Mouse (Mus musculus) neural tube, embryonic 14.5 days (tissue): ENCODE data around the gene Clrn2. TPM values are rescaled to one million over a fixed set of nuclear protein-coding genes. Genes with fewer than 3 reads are reported as not detected.

Experiments
- ATAC-seq: fragments of 200-750 bp; cut with Nextera tagmentation; 2 replicates; pipeline ENCODE4 v1.8.0; 2017; ENCODE audit warnings: low read depth, mild to moderate bottlenecking, moderate TSS enrichment, moderate library complexity
- H3K27ac ChIP-seq: fragments of 300-500 bp; sonication (generic); 2 replicates; pipeline ENCODE4 v1.5.1; 2014; ENCODE audit warnings: low read depth, mild to moderate bottlenecking, control low read depth, low read length, moderate library complexity, mixed read lengths
- H3K27me3 ChIP-seq: fragments of 300-500 bp; sonication (generic); 2 replicates; pipeline ENCODE4 v1.6.1; 2014; ENCODE audit warnings: low read length; ENCODE audit not compliant: control insufficient read depth, insufficient read depth
- H3K36me3 ChIP-seq: fragments of 300-500 bp; sonication (generic); 2 replicates; pipeline ENCODE4 v1.6.1; 2014; ENCODE audit warnings: low read length, mixed read lengths; ENCODE audit not compliant: control insufficient read depth, insufficient read depth
- H3K4me1 ChIP-seq: fragments of 300-500 bp; sonication (generic); 2 replicates; pipeline ENCODE4 v1.6.1; 2014; ENCODE audit warnings: low read length; ENCODE audit not compliant: control insufficient read depth, insufficient read depth
- H3K4me2 ChIP-seq: fragments of 300-500 bp; sonication (generic); 2 replicates; pipeline ENCODE4 v1.6.1; 2014; ENCODE audit warnings: mild to moderate bottlenecking, low read depth, low read length, control low read depth
- H3K4me3 ChIP-seq: fragments of 300-500 bp; sonication (generic); 2 replicates; pipeline ENCODE4 v1.5.1; 2014; ENCODE audit warnings: low read depth, low read length, control low read depth, mixed read lengths
- H3K9ac ChIP-seq: fragments of 300-500 bp; sonication (generic); replicated peaks from 2 replicates; pipeline ENCODE4 v1.6.1; 2014; ENCODE audit warnings: low read depth, mild to moderate bottlenecking, control low read depth, low read length, mixed read lengths
- H3K9me3 ChIP-seq: fragments of 300-500 bp; sonication (generic); 2 replicates; pipeline ENCODE4 v1.6.1; 2016; ENCODE audit warnings: low read length; ENCODE audit not compliant: control insufficient read depth
- WGBS: fragments of 180-500 bp; shearing (Covaris S2); extraction: QIAGEN DNeasy Blood & Tissue Kit; methylation state at CpG from one replicate; pipeline ENCODE4 v1.1.7; 2014; 5-methylcytosine and 5-hydroxymethylcytosine counted together
- polyA plus RNA-seq: library from polyadenylated mRNA; unstranded; fragments of >200 nt; fragmentation: Nextera tagmentation; extraction: Ambion mirVana; gene quantifications from 2 replicates; pipeline ENCODE4 v1.2.1, GENCODE M21; 2014

The Clrn2 gene
- polyA plus RNA-seq, 1 experiment from 2014 or later: not detected

GRCm38 (mm10) chr5:45448676-45449075, 4.9 kb upstream of the Clrn2 start:
- WGBS: 20% methylated on average over 5 of the region's 5 CpGs
- no peaks in the 10 kb centered on the region for H3K9me3 ChIP-seq
- H3K4me3 ChIP-seq: peak overlapping the region; percentile 69; the same call in 1 of the 2 replicates
- H3K36me3 ChIP-seq: no peaks in the 10 kb centered on the region
- no peak for ATAC-seq
- H3K27me3 ChIP-seq: no peaks in the 10 kb centered on the region
- H3K9ac ChIP-seq: peak overlapping the region; percentile 32; the same call in 1 of the 2 replicates
- H3K4me1 ChIP-seq: peaks cover 6% of the 10 kb centered on the region; the same call in 1 of the 2 replicates
- H3K4me2 ChIP-seq: peak overlapping the region; percentile 82; the same call in 1 of the 2 replicates
- H3K27ac ChIP-seq: no peak overlapping the region

- no peaks in the 10 kb centered on the region for H3K9me3 ChIP-seq
- 1% methylated on average over 8 of the region's 8 CpGs for WGBS
These were observed 4.3 kb upstream of the Clrn2 start for GRCm38 (mm10) chr5:45449206-45449605.

GRCm38 (mm10) chr5:45449831-45450716, 3.5 kb upstream of the Clrn2 start, which contains the start of gene Qdpr:
Gene Qdpr, minus strand, starts transcription at chr5:45450236.
- peak; percentile 99 for ATAC-seq
- Histone ChIP-seq H3K4me3 (peak within 1 kb of the TSS; percentile 69), H3K9me3 (no peaks in the 10 kb centered on the region), H3K4me2 (peak within 1 kb of the TSS; percentile 82), H3K9ac (peak within 1 kb of the TSS; percentile 72), H3K36me3 (no peaks in the 10 kb centered on the region), H3K27ac (peak within 1 kb of the TSS; percentile 7; the same call in 1 of the 2 replicates), H3K27me3 (no peaks in the 10 kb centered on the region), H3K4me1 (peaks cover 6% of the 10 kb centered on the region; the same call in 1 of the 2 replicates)
- under 1% methylated on average over 70 of the region's 70 CpGs for WGBS

More at GRCm38 (mm10) chr5:45449206-45449605, 4.3 kb upstream of the Clrn2 start:
- no peak for ATAC-seq
- Histone ChIP-seq H3K9ac (peak overlapping the region; percentile 32; the same call in 1 of the 2 replicates), H3K36me3 (no peaks in the 10 kb centered on the region), H3K27ac (no peak overlapping the region), H3K4me2 (peak overlapping the region; percentile 82), H3K4me1 (peaks cover 6% of the 10 kb centered on the region; the same call in 1 of the 2 replicates), H3K27me3 (no peaks in the 10 kb centered on the region), H3K4me3 (peak overlapping the region; percentile 69)

- no peaks in the 10 kb centered on the region for H3K4me1 ChIP-seq
- H3K4me2 ChIP-seq: no peak overlapping the region
- H3K9ac ChIP-seq: no peak overlapping the region
- no peak overlapping the region for H3K4me3 ChIP-seq
- no peaks in the 10 kb centered on the region for H3K36me3 ChIP-seq
- no peaks in the 10 kb centered on the region for H3K9me3 ChIP-seq
- ATAC-seq: no peak
- H3K27me3 ChIP-seq: no peaks in the 10 kb centered on the region
- 55% methylated on average over 9 of the region's 9 CpGs for WGBS
- no peak overlapping the region for H3K27ac ChIP-seq
These were observed 905 bp downstream of the Clrn2 start for GRCm38 (mm10) chr5:45454456-45454855.

GRCm38 (mm10) chr5:45472880-45473450, 19.4 kb downstream of the Clrn2 start:
- Histone ChIP-seq H3K4me2 (no peak overlapping the region), H3K27me3 (no peaks in the 10 kb centered on the region), H3K9ac (no peak overlapping the region), H3K36me3 (no peaks in the 10 kb centered on the region), H3K9me3 (no peaks in the 10 kb centered on the region), H3K4me1 (no peaks in the 10 kb centered on the region), H3K27ac (no peak overlapping the region), H3K4me3 (no peak overlapping the region)
- ATAC-seq: no peak
- WGBS: 57% methylated on average over 7 of the region's 7 CpGs

- Histone ChIP-seq H3K36me3 (no peaks in the 10 kb centered on the region), H3K4me3 (no peak overlapping the region), H3K4me1 (no peaks in the 10 kb centered on the region), H3K9me3 (no peaks in the 10 kb centered on the region), H3K9ac (no peak overlapping the region), H3K27ac (no peak overlapping the region), H3K27me3 (no peaks in the 10 kb centered on the region), H3K4me2 (no peak overlapping the region)
- ATAC-seq: no peak
- 90% methylated on average over 1 of the region's 1 CpGs for WGBS
These were observed 20.0 kb downstream of the Clrn2 start for GRCm38 (mm10) chr5:45473521-45473920.

- H3K4me2 ChIP-seq: no peak overlapping the region
- no peak overlapping the region for H3K4me3 ChIP-seq
- H3K9ac ChIP-seq: no peak overlapping the region
- H3K9me3 ChIP-seq: no peaks in the 10 kb centered on the region
- H3K4me1 ChIP-seq: no peaks in the 10 kb centered on the region
- no peaks in the 10 kb centered on the region for H3K27me3 ChIP-seq
- H3K36me3 ChIP-seq: no peaks in the 10 kb centered on the region
- H3K27ac ChIP-seq: no peak overlapping the region
- WGBS: 29% methylated on average over 6 of the region's 6 CpGs
- peak; percentile 62; the same call in 1 of the 2 replicates for ATAC-seq
These were observed 20.7 kb downstream of the Clrn2 start for GRCm38 (mm10) chr5:45474215-45474614.

- H3K27ac ChIP-seq: no peak overlapping the region
- no peak overlapping the region for H3K4me3 ChIP-seq
- no peaks in the 10 kb centered on the region for H3K36me3 ChIP-seq
- H3K27me3 ChIP-seq: no peaks in the 10 kb centered on the region
- no peaks in the 10 kb centered on the region for H3K4me1 ChIP-seq
- H3K4me2 ChIP-seq: no peak overlapping the region
- H3K9ac ChIP-seq: no peak overlapping the region
- H3K9me3 ChIP-seq: no peaks in the 10 kb centered on the region
- ATAC-seq: no peak
- 70% methylated on average over 3 of the region's 4 CpGs for WGBS
These were observed 21.2 kb downstream of the Clrn2 start for GRCm38 (mm10) chr5:45474758-45475157.

GRCm38 (mm10) chr5:45475771-45476170, 22.2 kb downstream of the Clrn2 start:
- no peaks in the 10 kb centered on the region for H3K36me3 ChIP-seq
- no peaks in the 10 kb centered on the region for H3K27me3 ChIP-seq
- H3K4me2 ChIP-seq: no peak overlapping the region
- H3K4me3 ChIP-seq: no peak overlapping the region
- no peak overlapping the region for H3K9ac ChIP-seq
- H3K4me1 ChIP-seq: no peaks in the 10 kb centered on the region
- no peak for ATAC-seq
- WGBS: 87% methylated on average over 5 of the region's 5 CpGs
- H3K27ac ChIP-seq: no peak overlapping the region
- no peaks in the 10 kb centered on the region for H3K9me3 ChIP-seq
